ENCODE assay signal across 25 mouse cellular contexts in the genomic region with DNA sequence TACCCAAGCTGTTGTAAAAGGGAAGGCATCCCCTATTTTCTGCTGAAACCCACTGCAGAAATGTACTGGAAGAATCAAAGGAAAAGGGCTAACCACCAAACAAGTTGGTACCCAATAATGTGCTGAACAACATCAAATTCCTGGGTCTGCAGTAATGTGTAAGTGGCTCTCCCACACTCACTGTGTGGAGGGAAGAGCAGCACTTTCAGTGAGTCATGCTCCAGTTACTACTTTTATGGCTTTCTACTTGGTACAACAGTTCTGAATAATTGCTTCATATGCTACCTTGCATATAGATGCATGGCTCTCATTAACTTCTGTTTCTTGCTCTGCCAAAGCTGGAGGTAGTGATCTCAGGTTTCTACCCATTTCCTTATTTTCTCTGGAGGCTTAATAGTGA.
"Had no signal": no experiment of that assay in that cellular context is flagged by ENCODE, and none has a peak within 500 bp of the region (broad histone marks: within the 10 kb centered on the region; RNA-seq: fewer than 3 reads in every experiment).

No protein-coding gene starts in this region.

- H3K4me2 ChIP-seq: heart, embryonic 11.5 days; heart, embryonic 13.5 days; heart, embryonic 15.5 days; hindbrain, embryonic 14.5 days; intestine, embryonic 15.5 days; limb, embryonic 12.5 days; liver, embryonic 11.5 days had no signal

- DNase-seq: forebrain, postnatal 0 days; gastrocnemius, postnatal 14 days; gastrocnemius, postnatal 36 days; heart, adult 11 months; heart, adult 2 months; heart, postnatal 14 days; heart, postnatal 36 days; kidney, adult 18-20 months; kidney, adult 8-10 months; kidney, postnatal 10 days; kidney, postnatal 25 days; kidney, postnatal 4 days; liver had no signal

- H3K27ac ChIP-seq: heart, adult 2 months; heart, embryonic 13.5 days; heart, embryonic 15.5 days; hindbrain, embryonic 14.5 days; intestine, embryonic 15.5 days; left cerebral cortex, adult 2 months; limb, embryonic 10.5 days; limb, embryonic 12.5 days had no signal

- H3K9ac ChIP-seq: forebrain, postnatal 0 days; heart, embryonic 13.5 days; heart, embryonic 15.5 days; hindbrain, embryonic 14.5 days; intestine, embryonic 15.5 days; limb, embryonic 12.5 days had no signal

- H3K4me1 ChIP-seq: heart, embryonic 13.5 days; heart, embryonic 15.5 days; intestine, embryonic 15.5 days; limb, embryonic 10.5 days; limb, embryonic 12.5 days had no signal

- H3K4me3 ChIP-seq: heart, adult 2 months; heart, embryonic 13.5 days; heart, embryonic 15.5 days; intestine, embryonic 15.5 days; left cerebral cortex, adult 2 months; limb, embryonic 10.5 days; limb, embryonic 12.5 days had no signal

- H3K9me3 ChIP-seq: heart, embryonic 13.5 days; heart, embryonic 15.5 days; intestine, embryonic 15.5 days; limb, embryonic 10.5 days; limb, embryonic 12.5 days had no signal

- H3K27me3 ChIP-seq: heart, embryonic 13.5 days; heart, embryonic 15.5 days; intestine, embryonic 15.5 days; limb, embryonic 12.5 days had no signal

- ATAC-seq: forebrain, postnatal 0 days; hindbrain, embryonic 16.5 days; inflammation-experienced regulatory T-cells, adult 6 months; intestine, embryonic 15.5 days; intestine, postnatal 0 days had no signal

- H3K36me3 ChIP-seq: heart, embryonic 13.5 days; heart, embryonic 15.5 days; intestine, embryonic 15.5 days; limb, embryonic 10.5 days; limb, embryonic 12.5 days had no signal
